Mouse (Mus musculus) lung, postnatal 0 days (tissue): ENCODE results near the gene Cers6. TPM values are rescaled to one million over a fixed set of nuclear protein-coding genes. Genes with fewer than 3 reads are reported as not detected.
A peak's percentile ranks its signal among the peaks of the same experiment; 100 is the strongest.

ENCODE experiments used
- ATAC-seq: fragments of 200-750 bp; cut with Nextera tagmentation; 2 replicates; pipeline ENCODE4 v1.8.0; 2017; ENCODE audit warnings: moderate library complexity
- DNase-seq: peaks from one replicate; pipeline ENCODE4 v3.0.0-alpha.2; 2016; ENCODE audit warnings: low spot score
- H3K27ac ChIP-seq: fragments of 300-500 bp; sonication (generic); 2 replicates; pipeline ENCODE4 v1.5.1; 2014; ENCODE audit warnings: antibody characterized with exemption, mild to moderate bottlenecking, low read length, mixed read lengths
- H3K27me3 ChIP-seq: fragments of 300-500 bp; sonication (generic); replicated peaks from 2 replicates; pipeline ENCODE4 v1.6.1; 2014; ENCODE audit warnings: low read length, mixed read lengths; ENCODE audit not compliant: insufficient read depth
- H3K36me3 ChIP-seq: fragments of 300-500 bp; sonication (generic); 2 replicates; pipeline ENCODE4 v1.6.1; 2014; ENCODE audit warnings: low read length, mixed read lengths; ENCODE audit not compliant: insufficient read depth
- H3K4me1 ChIP-seq: fragments of 300-500 bp; sonication (generic); 2 replicates; pipeline ENCODE4 v1.6.1; 2014; ENCODE audit warnings: antibody characterized with exemption, low read depth, low read length, mixed read lengths; ENCODE audit not compliant: insufficient read depth
- H3K4me2 ChIP-seq: fragments of 300-500 bp; sonication (generic); replicated peaks from 2 replicates; pipeline ENCODE4 v1.6.1; 2014; ENCODE audit warnings: low read depth, mild to moderate bottlenecking, low read length, moderate library complexity, mixed read lengths
- H3K4me3 ChIP-seq: fragments of 300-500 bp; sonication (generic); 2 replicates; pipeline ENCODE4 v1.5.1; 2014; ENCODE audit warnings: low read depth, low read length
- H3K9ac ChIP-seq: fragments of 300-500 bp; sonication (generic); replicated peaks from 2 replicates; pipeline ENCODE4 v1.6.1; 2014; ENCODE audit warnings: low read depth, mild to moderate bottlenecking
- H3K9me3 ChIP-seq: fragments of 300-500 bp; sonication (generic); 2 replicates; pipeline ENCODE4 v1.6.1; 2016; ENCODE audit warnings: low read length, mixed read lengths
- CTCF ChIP-seq: IDR thresholded peaks from 2 replicates; pipeline ENCODE4 v1.5.1; 2016; ENCODE audit warnings: antibody characterized with exemption, mild to moderate bottlenecking
- EP300 ChIP-seq: IDR thresholded peaks from 2 replicates; pipeline ENCODE4 v1.6.1; 2016; ENCODE audit warnings: antibody characterized with exemption, mild to moderate bottlenecking, control low read depth
- WGBS: fragments of 180-500 bp; shearing (Covaris S2); extraction: QIAGEN DNeasy Blood & Tissue Kit; methylation state at CpG from one replicate; pipeline ENCODE4 v1.1.7; 2014; 5-methylcytosine and 5-hydroxymethylcytosine counted together
- polyA plus RNA-seq: library from polyadenylated mRNA; unstranded; fragments of >200 nt; fragmentation: Nextera tagmentation; extraction: Ambion mirVana; gene quantifications from 2 replicates; pipeline ENCODE4 v1.2.1, GENCODE M21; 2015

Gene Cers6
- polyA plus RNA-seq, 1 experiment from 2014 or later: 9.6 TPM

GRCm38 (mm10) chr2:68992629-68993028 is 131.4 kb downstream of the Cers6 start:
- ATAC-seq (no peak), DNase-seq (no peak)
- Histone ChIP-seq H3K36me3 (no peaks in the 10 kb centered on the region), H3K4me1 (no peaks in the 10 kb centered on the region), H3K27me3 (no peaks in the 10 kb centered on the region), H3K27ac (no peak overlapping the region), H3K9ac (no peak overlapping the region), H3K4me2 (no peak overlapping the region), H3K9me3 (no peaks in the 10 kb centered on the region), H3K4me3 (no peak overlapping the region)
- no peak for TF ChIP-seq EP300
- no peak for TF ChIP-seq CTCF
- WGBS: 87% methylated on average over 5 of the region's 5 CpGs

GRCm38 (mm10) chr2:68994441-68994840 is 133.2 kb downstream of the Cers6 start:
- Histone ChIP-seq H3K4me1 (no peaks in the 10 kb centered on the region), H3K27me3 (no peaks in the 10 kb centered on the region), H3K4me2 (no peak overlapping the region), H3K27ac (no peak overlapping the region), H3K9ac (no peak overlapping the region), H3K4me3 (no peak overlapping the region), H3K36me3 (no peaks in the 10 kb centered on the region), H3K9me3 (no peaks in the 10 kb centered on the region)
- TF ChIP-seq EP300 (no peak), CTCF (no peak)
- ATAC-seq (no peak), DNase-seq (peak; percentile 46)

- H3K4me3 ChIP-seq: no peak overlapping the region
- no peak overlapping the region for H3K9ac ChIP-seq
- H3K9me3 ChIP-seq: no peaks in the 10 kb centered on the region
- H3K36me3 ChIP-seq: no peaks in the 10 kb centered on the region
- DNase-seq (no peak), ATAC-seq (no peak)
- H3K27ac ChIP-seq: no peak overlapping the region
- no peaks in the 10 kb centered on the region for H3K4me1 ChIP-seq
- TF ChIP-seq CTCF (no peak), EP300 (no peak)
- no peaks in the 10 kb centered on the region for H3K27me3 ChIP-seq
- no peak overlapping the region for H3K4me2 ChIP-seq
These were observed 134.5 kb downstream of the Cers6 start for GRCm38 (mm10) chr2:68995723-68996122.

- WGBS: 84% methylated on average over 1 of the region's 1 CpGs
- H3K9me3 ChIP-seq: no peaks in the 10 kb centered on the region
- DNase-seq (no peak), ATAC-seq (no peak)
- no peak overlapping the region for H3K27ac ChIP-seq
- H3K36me3 ChIP-seq: no peaks in the 10 kb centered on the region
- H3K4me3 ChIP-seq: no peak overlapping the region
- TF ChIP-seq CTCF (no peak), EP300 (no peak)
- no peak overlapping the region for H3K4me2 ChIP-seq
- no peaks in the 10 kb centered on the region for H3K4me1 ChIP-seq
- H3K9ac ChIP-seq: no peak overlapping the region
- H3K27me3 ChIP-seq: no peaks in the 10 kb centered on the region
These were observed 135.0 kb downstream of the Cers6 start for GRCm38 (mm10) chr2:68996268-68996667.

GRCm38 (mm10) chr2:69004001-69004400 is 142.8 kb downstream of the Cers6 start:
- Histone ChIP-seq H3K27me3 (no peaks in the 10 kb centered on the region), H3K9ac (no peak overlapping the region), H3K4me2 (no peak overlapping the region), H3K4me3 (no peak overlapping the region), H3K36me3 (no peaks in the 10 kb centered on the region), H3K9me3 (no peaks in the 10 kb centered on the region), H3K4me1 (no peaks in the 10 kb centered on the region), H3K27ac (no peak overlapping the region)
- WGBS: 96% methylated on average over 5 of the region's 5 CpGs
- DNase-seq (no peak), ATAC-seq (no peak)
- TF ChIP-seq CTCF (no peak), EP300 (no peak)

- WGBS: 85% methylated on average over 7 of the region's 7 CpGs
- H3K9ac ChIP-seq: no peak overlapping the region
- no peak for TF ChIP-seq CTCF
- TF ChIP-seq EP300: no peak
- H3K4me3 ChIP-seq: no peak overlapping the region
- H3K4me1 ChIP-seq: no peaks in the 10 kb centered on the region
- no peaks in the 10 kb centered on the region for H3K27me3 ChIP-seq
- no peaks in the 10 kb centered on the region for H3K9me3 ChIP-seq
- no peak overlapping the region for H3K27ac ChIP-seq
- ATAC-seq (no peak), DNase-seq (no peak)
- H3K4me2 ChIP-seq: no peak overlapping the region
- no peaks in the 10 kb centered on the region for H3K36me3 ChIP-seq
These were observed 150.2 kb downstream of the Cers6 start for GRCm38 (mm10) chr2:69011392-69011791.

- DNase-seq (no peak), ATAC-seq (no peak)
- TF ChIP-seq EP300 (no peak), CTCF (no peak)
- no peaks in the 10 kb centered on the region for H3K36me3 ChIP-seq
- no peaks in the 10 kb centered on the region for H3K9me3 ChIP-seq
- no peaks in the 10 kb centered on the region for H3K27me3 ChIP-seq
- H3K27ac ChIP-seq: no peak overlapping the region
- no peak overlapping the region for H3K9ac ChIP-seq
- WGBS: 68% methylated on average over 2 of the region's 2 CpGs
- no peak overlapping the region for H3K4me2 ChIP-seq
- H3K4me1 ChIP-seq: no peaks in the 10 kb centered on the region
- H3K4me3 ChIP-seq: no peak overlapping the region
These were observed 150.6 kb downstream of the Cers6 start for GRCm38 (mm10) chr2:69011860-69012259.
